21 mouse cellular contexts compared by ENCODE assay signal in genomic region chr5:81436375-81436774, GRCm38 (mm10).
"Had no signal": no experiment of that assay in that cellular context is flagged by ENCODE, and none has a peak within 500 bp of the region (broad histone marks: within the 10 kb centered on the region; RNA-seq: fewer than 3 reads in every experiment).

No protein-coding gene starts in this region.

- H3K36me3 ChIP-seq: liver, embryonic 15.5 days; lung, embryonic 15.5 days; midbrain, embryonic 15.5 days; neural tube, embryonic 12.5 days had no signal

- H3K9ac ChIP-seq: liver, embryonic 15.5 days; liver, postnatal 0 days; lung, embryonic 15.5 days; midbrain, embryonic 13.5 days; midbrain, embryonic 15.5 days; neural tube, embryonic 12.5 days had no signal

- DNase-seq: liver, postnatal 0 days; lung, adult 2 months; lung, postnatal 14 days; lung, postnatal 36 days; retina, postnatal 1 day; right cerebral cortex, adult 18-20 months; right cerebral cortex, postnatal 25 days; right cerebral cortex, postnatal 4 days; spleen, adult 18-20 months; thymus, adult 2 months; thymus, postnatal 25 days; thymus, postnatal 4 days had no signal

- H3K27me3 ChIP-seq: liver, embryonic 15.5 days; lung, embryonic 15.5 days; megakaryocyte, embryonic 14.5 days; midbrain, embryonic 13.5 days; midbrain, embryonic 15.5 days; neural tube, embryonic 12.5 days had no signal

- ATAC-seq: liver, postnatal 0 days; lung, postnatal 0 days; midbrain, embryonic 13.5 days; midbrain, embryonic 15.5 days had no signal

- H3K4me3 ChIP-seq: liver, embryonic 15.5 days; lung, embryonic 15.5 days; megakaryocyte, embryonic 14.5 days; midbrain, embryonic 13.5 days; midbrain, embryonic 15.5 days; neural tube, embryonic 12.5 days had no signal

- H3K27ac ChIP-seq: liver, embryonic 15.5 days; lung, embryonic 15.5 days; macrophage; midbrain, embryonic 13.5 days; midbrain, embryonic 15.5 days; neural tube, embryonic 12.5 days had no signal

- H3K4me1 ChIP-seq: liver, embryonic 15.5 days; lung, embryonic 15.5 days; megakaryocyte, embryonic 14.5 days; midbrain, embryonic 13.5 days; midbrain, embryonic 15.5 days; neural tube, embryonic 12.5 days had no signal

- H3K4me2 ChIP-seq: liver, embryonic 15.5 days; lung, embryonic 15.5 days; midbrain, embryonic 11.5 days; midbrain, embryonic 13.5 days; midbrain, embryonic 15.5 days; neural tube, embryonic 12.5 days had no signal

- H3K9me3 ChIP-seq: liver, embryonic 15.5 days; lung, embryonic 15.5 days; megakaryocyte, embryonic 14.5 days; midbrain, embryonic 13.5 days; midbrain, embryonic 15.5 days had no signal
